Mouse (Mus musculus): ENCODE measurements at regions not wholly inside any gene's neighbourhood (a gene's known extent, or its start where the extent isn't known, plus 50 kb on each side); places are given as distances from the start of the nearest gene placed in this dataset.

DNA sequence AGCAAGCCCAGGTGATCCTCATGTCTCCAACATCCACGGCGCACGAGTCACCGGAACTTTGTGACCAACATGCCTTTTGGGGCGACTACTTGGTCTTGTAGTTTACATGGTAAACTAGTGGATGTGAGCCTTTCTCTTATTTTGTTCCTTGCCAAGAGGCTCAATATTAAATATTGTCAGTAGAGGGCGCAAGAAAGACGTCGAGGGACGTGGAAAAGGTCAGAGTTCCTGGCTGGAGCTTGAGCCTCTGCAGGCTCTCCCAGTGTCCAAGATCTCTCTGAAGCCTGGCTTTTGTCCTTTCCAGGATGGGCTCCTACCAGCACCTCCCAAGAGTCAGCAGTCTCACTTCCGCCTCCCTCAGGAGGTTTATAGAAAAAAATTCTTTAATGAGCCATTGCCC lies 458.8 kb downstream of the Tmem182 start:
- Histone ChIP-seq H3K9me3 (replicated peaks; ENCODE audit: low read length) (no peaks in the 10 kb centered on the region), H3K4me3 (replicated peaks; ENCODE audit: low read depth, low read length) (no peak overlapping the region), H3K4me2 (ENCODE audit: low read length) (no peak overlapping the region), H3K27me3 (ENCODE audit: insufficient read depth, low read length) (no peaks in the 10 kb centered on the region), H3K4me1 (replicated peaks; ENCODE audit: insufficient read depth, low read length) (no peaks in the 10 kb centered on the region), H3K9ac (ENCODE audit: low read depth, low read length) (no peak overlapping the region), H3K27ac (no peak overlapping the region), H3K36me3 (ENCODE audit: insufficient read depth, low read length) (no peaks in the 10 kb centered on the region)
- ATAC-seq (replicated peaks; ENCODE audit: low FRiP score, low read depth) (no peak), DNase-seq (ENCODE audit: low spot score) (peak; percentile 48)
- 38% methylated on average over 10 of the region's 10 CpGs for WGBS
- peak; percentile 70 for TF ChIP-seq CTCF (IDR thresholded peaks at IDR 0.05; ENCODE audit: low read depth)

DNA sequence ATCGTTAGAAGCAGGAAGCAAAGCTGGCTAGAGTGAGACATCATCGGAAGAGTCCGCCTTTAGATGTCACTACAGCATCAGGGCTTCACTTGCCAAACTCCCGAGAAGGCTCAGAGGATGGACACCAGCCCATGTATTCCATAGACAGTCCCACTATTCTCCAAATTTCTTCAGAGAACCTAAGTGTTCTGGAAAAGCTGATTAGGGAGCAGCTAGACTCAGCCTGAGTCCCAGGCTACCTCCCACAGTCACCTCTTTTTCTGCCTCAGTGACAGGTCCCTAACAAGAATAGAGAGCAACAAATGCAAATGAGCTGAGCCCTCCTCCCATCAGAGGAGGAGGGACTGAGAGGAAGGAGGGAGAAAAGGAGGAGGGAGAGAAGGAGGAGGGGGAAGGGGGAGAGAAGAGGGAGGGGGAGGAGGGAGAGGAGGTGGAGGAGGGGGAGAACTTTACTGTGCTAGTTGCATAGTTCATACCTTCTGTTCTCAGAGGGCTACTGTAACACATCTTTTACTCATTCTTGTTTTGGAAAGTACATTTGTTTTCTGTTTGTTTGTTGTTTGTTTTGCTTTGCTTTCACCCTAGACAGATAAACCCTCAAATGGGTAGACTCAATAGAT lies 465.8 kb downstream of the Tmem182 start:
- DNase-seq (ENCODE audit: low spot score) (peak; percentile 41), ATAC-seq (replicated peaks; ENCODE audit: low FRiP score, low read depth) (no peak)
- Histone ChIP-seq H3K27me3 (ENCODE audit: insufficient read depth, low read length) (no peaks in the 10 kb centered on the region), H3K9ac (ENCODE audit: low read depth, low read length) (no peak overlapping the region), H3K4me2 (ENCODE audit: low read length) (no peak overlapping the region), H3K27ac (no peak overlapping the region), H3K36me3 (ENCODE audit: insufficient read depth, low read length) (no peaks in the 10 kb centered on the region), H3K9me3 (replicated peaks; ENCODE audit: low read length) (no peaks in the 10 kb centered on the region), H3K4me3 (replicated peaks; ENCODE audit: low read depth, low read length) (no peak overlapping the region), H3K4me1 (replicated peaks; ENCODE audit: insufficient read depth, low read length) (no peaks in the 10 kb centered on the region)
- TF ChIP-seq CTCF (IDR thresholded peaks at IDR 0.05; ENCODE audit: low read depth): peak; percentile 48
- 24% methylated on average over 4 of the region's 4 CpGs for WGBS

DNA sequence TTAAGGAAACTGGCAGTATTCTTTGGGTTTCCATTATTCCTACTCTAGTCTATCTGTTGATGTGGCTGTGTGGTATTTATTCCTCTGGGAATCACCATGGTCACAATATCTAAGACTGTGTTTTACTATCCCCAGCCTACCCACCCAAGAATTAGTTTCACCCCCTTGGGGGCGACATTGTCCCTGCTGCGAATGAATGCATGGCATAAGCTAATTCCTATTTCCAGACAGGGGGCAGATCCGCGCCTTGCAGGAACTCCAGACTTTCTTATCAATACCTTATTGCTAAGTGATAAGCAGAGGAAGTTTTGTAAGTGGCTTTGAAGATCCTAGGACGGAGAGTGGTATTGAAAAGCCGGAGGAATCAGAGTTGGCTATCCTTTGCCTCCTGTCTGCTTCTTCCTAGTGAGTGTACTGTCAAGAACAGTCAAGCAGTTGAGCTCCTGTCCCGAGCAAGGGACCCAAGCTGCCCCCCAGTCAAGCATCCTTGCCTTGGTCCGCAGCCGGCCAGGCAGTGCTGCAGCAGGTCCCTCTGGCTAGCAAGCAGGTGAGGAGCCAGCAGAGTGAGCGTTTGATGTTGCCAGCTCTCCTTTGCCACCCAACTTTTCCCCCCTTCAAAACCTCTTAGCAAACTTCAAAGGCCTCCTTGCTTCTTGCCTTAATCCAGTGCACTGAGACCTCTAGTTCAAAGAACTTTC lies 469.3 kb downstream of the Tmem182 start:
- DNase-seq (ENCODE audit: low spot score) (peak; percentile 29), ATAC-seq (replicated peaks; ENCODE audit: low FRiP score, low read depth) (no peak)
- Histone ChIP-seq H3K36me3 (ENCODE audit: insufficient read depth, low read length) (no peaks in the 10 kb centered on the region), H3K4me3 (replicated peaks; ENCODE audit: low read depth, low read length) (no peak overlapping the region), H3K27me3 (ENCODE audit: insufficient read depth, low read length) (no peaks in the 10 kb centered on the region), H3K9me3 (replicated peaks; ENCODE audit: low read length) (no peaks in the 10 kb centered on the region), H3K9ac (ENCODE audit: low read depth, low read length) (no peak overlapping the region), H3K4me2 (ENCODE audit: low read length) (peak overlapping the region; percentile 35), H3K4me1 (replicated peaks; ENCODE audit: insufficient read depth, low read length) (no peaks in the 10 kb centered on the region), H3K27ac (no peak overlapping the region)
- 8% methylated on average over 10 of the region's 10 CpGs for WGBS
- peak; percentile 69 for TF ChIP-seq CTCF (IDR thresholded peaks at IDR 0.05; ENCODE audit: low read depth)

DNA sequence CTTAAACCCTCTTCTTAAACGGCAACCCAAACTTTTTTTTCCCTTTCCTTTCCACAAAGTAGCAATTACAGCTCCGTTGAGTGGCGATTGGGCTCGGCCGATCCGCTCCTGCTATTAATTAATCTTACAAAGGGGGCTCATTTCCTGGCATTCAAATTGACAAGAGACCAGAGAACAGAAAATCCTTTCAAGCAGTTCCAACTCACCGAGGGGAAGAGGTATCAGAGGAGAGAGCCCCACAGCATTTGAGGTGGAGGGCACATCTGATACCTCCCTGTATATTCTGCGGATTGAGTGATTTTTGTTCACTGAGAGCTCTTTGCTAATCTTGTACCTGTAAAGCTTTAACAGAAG lies 469.8 kb downstream of the Tmem182 start:
- H3K27me3 ChIP-seq (ENCODE audit: insufficient read depth, low read length): no peaks in the 10 kb centered on the region
- no peaks in the 10 kb centered on the region for H3K36me3 ChIP-seq (ENCODE audit: insufficient read depth, low read length)
- peak; percentile 8 for DNase-seq (ENCODE audit: low spot score)
- no peaks in the 10 kb centered on the region for H3K4me1 ChIP-seq (replicated peaks; ENCODE audit: insufficient read depth, low read length)
- no peak overlapping the region for H3K9ac ChIP-seq (ENCODE audit: low read depth, low read length)
- no peak overlapping the region for H3K27ac ChIP-seq
- peak overlapping the region; percentile 35 for H3K4me2 ChIP-seq (ENCODE audit: low read length)
- H3K4me3 ChIP-seq (replicated peaks; ENCODE audit: low read depth, low read length): no peak overlapping the region
- H3K9me3 ChIP-seq (replicated peaks; ENCODE audit: low read length): no peaks in the 10 kb centered on the region
- TF ChIP-seq CTCF (IDR thresholded peaks at IDR 0.05; ENCODE audit: low read depth): no peak
- WGBS: 7% methylated on average over 8 of the region's 8 CpGs
- no peak for ATAC-seq (replicated peaks; ENCODE audit: low FRiP score, low read depth)

DNA sequence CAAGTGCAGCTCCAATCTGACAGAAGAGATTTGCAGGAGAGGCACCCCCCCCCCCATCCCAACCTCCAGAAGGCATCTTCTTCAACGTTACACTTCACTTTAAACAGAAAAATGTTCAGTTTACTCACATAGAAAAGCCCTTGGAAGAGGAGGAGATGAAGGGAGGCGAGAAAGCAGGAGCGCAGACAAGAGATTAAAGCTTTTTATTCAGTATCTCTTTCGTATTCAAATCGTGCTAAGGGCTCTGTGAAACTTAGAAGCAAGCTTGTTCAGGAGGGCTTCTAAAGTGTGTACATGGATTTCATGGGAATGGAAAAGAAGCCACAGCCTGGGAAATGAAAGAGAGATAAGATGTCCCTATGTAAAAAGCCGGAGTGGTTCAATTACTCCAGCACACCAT lies 470.2 kb downstream of the Tmem182 start:
- no peak for TF ChIP-seq CTCF (IDR thresholded peaks at IDR 0.05; ENCODE audit: low read depth)
- H3K4me2 ChIP-seq (ENCODE audit: low read length): peak overlapping the region; percentile 35

DNA sequence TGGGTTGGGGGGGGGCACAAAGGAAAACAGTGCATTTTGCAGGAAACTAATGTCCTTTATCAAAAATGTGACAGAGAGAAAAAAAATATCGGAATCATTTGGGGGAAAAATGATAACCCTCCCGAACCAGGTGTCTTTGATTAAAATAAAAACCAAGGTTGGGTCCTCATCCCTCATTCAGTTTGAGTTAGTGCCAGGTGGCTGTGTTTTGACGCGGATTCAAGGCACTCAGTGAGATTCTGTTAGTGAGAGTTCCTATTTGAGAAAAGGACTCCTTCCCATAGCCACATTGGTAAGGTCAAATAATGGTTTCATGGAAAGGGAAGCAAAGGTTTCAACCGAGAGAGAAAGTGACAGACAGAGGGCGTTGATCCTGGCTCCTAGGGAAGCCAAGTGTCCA lies 470.9 kb downstream of the Tmem182 start:
- WGBS: 63% methylated on average over 6 of the region's 6 CpGs
- H3K4me2 ChIP-seq (ENCODE audit: low read length): no peak overlapping the region
- no peaks in the 10 kb centered on the region for H3K4me1 ChIP-seq (replicated peaks; ENCODE audit: insufficient read depth, low read length)
- no peak overlapping the region for H3K9ac ChIP-seq (ENCODE audit: low read depth, low read length)
- ATAC-seq (replicated peaks; ENCODE audit: low FRiP score, low read depth): no peak
- TF ChIP-seq CTCF (IDR thresholded peaks at IDR 0.05; ENCODE audit: low read depth): no peak
- no peak overlapping the region for H3K27ac ChIP-seq
- DNase-seq (ENCODE audit: low spot score): no peak
- no peak overlapping the region for H3K4me3 ChIP-seq (replicated peaks; ENCODE audit: low read depth, low read length)
- H3K9me3 ChIP-seq (replicated peaks; ENCODE audit: low read length): no peaks in the 10 kb centered on the region
- no peaks in the 10 kb centered on the region for H3K36me3 ChIP-seq (ENCODE audit: insufficient read depth, low read length)
- H3K27me3 ChIP-seq (ENCODE audit: insufficient read depth, low read length): no peaks in the 10 kb centered on the region

More for the DNA sequence above, 470.2 kb downstream of the Tmem182 start:
- H3K9me3 ChIP-seq (replicated peaks; ENCODE audit: low read length): no peaks in the 10 kb centered on the region
- H3K36me3 ChIP-seq (ENCODE audit: insufficient read depth, low read length): no peaks in the 10 kb centered on the region
- H3K27me3 ChIP-seq (ENCODE audit: insufficient read depth, low read length): no peaks in the 10 kb centered on the region
- H3K4me1 ChIP-seq (replicated peaks; ENCODE audit: insufficient read depth, low read length): no peaks in the 10 kb centered on the region
- H3K9ac ChIP-seq (ENCODE audit: low read depth, low read length): no peak overlapping the region
- no peak for DNase-seq (ENCODE audit: low spot score)
- H3K4me3 ChIP-seq (replicated peaks; ENCODE audit: low read depth, low read length): no peak overlapping the region
- no peak overlapping the region for H3K27ac ChIP-seq
- 29% methylated on average over 6 of the region's 6 CpGs for WGBS
- ATAC-seq (replicated peaks; ENCODE audit: low FRiP score, low read depth): no peak

All from kidney, postnatal 0 days (tissue).